1 mouse cellular context compared by ENCODE assay signal in the genomic region with DNA sequence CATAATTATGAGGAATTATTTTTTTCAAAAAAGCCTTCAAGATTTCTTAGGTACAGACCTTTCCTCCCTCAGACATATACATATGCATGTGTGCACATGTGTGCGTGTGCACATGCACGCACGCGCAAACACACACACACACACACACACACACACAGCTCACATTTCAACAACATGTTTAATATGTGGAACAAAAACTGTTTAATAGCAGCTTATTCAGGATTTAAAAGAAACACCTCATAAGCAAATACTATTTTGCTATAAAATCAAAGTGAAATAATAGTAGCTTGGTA.
TF ChIP-seq lines count a peak whose summit lies in the region.

No protein-coding gene starts in this region.

TF ChIP-seq in CH12.LX, 34 proteins besides CTCF, POLR2A, EP300 and RAD21 (continued from another document):
- TF ChIP-seq KAT2A (IDR thresholded peaks at IDR 0.05; ENCODE audit: insufficient replicate concordance, low read length) (no peak), ZKSCAN1 (IDR thresholded peaks at IDR 0.05; ENCODE audit: borderline replicate concordance, low read depth, low read length) (no peak), MYC (IDR thresholded peaks at IDR 0.05; ENCODE audit: low read depth, low read length) (no peak), GABPA (IDR thresholded peaks at IDR 0.05; ENCODE audit: insufficient replicate concordance, low read depth, low read length) (no peak), BHLHE40 (IDR thresholded peaks at IDR 0.05; ENCODE audit: low read depth, low read length) (peak; percentile 91), TCF12 (IDR thresholded peaks at IDR 0.05; ENCODE audit: low read depth, low read length) (no peak), POLR2AphosphoS2 (IDR thresholded peaks at IDR 0.05; ENCODE audit: low read depth, low read length) (0 out of 2 replicates have a peak, but pooled peaks have one; percentile 12)
TF ChIP-seq in CH12.LX: peak in this region for 3.
